Mouse (Mus musculus) frontal cortex, adult (tissue): ENCODE measurements at regions not wholly inside any gene's neighbourhood (a gene's known extent, or its start where the extent isn't known, plus 50 kb on each side); places are given as distances from the start of the nearest gene placed in this dataset.

Source experiments
- ATAC-seq: cut with Nextera tagmentation; 2 replicates; pipeline ENCODE4 v1.9.2; 2017; ENCODE audit warnings: mild to moderate bottlenecking, moderate library complexity, mixed read lengths; ENCODE audit not compliant: low TSS enrichment

DNA sequence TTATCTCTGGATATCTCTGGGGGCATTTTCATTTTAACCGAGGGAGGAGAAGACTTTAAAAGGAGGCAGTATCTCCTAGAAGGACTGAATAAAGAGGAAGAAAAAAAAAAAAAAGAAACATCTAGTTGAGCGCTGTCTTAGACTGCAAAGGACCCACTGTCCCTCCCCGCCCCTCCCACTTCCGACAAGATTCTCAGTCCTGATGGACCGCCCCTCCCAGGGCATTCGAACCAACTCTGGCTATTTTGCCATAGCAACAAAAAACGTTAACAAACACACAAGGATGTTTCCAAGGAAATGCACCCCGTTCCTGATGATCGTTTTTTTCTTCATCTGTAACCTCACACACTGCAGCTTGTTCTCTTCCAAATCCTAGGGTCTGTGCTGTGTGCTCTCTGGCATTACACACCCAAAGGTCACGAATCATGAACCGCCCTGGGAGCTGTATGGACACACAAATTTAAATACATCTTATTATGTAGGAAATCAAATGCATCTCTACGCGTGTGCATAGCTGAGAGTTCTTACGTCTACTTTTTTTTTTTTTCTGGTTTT, 75.8 kb downstream of the Rnd3 start:
- ATAC-seq: no peak

DNA sequence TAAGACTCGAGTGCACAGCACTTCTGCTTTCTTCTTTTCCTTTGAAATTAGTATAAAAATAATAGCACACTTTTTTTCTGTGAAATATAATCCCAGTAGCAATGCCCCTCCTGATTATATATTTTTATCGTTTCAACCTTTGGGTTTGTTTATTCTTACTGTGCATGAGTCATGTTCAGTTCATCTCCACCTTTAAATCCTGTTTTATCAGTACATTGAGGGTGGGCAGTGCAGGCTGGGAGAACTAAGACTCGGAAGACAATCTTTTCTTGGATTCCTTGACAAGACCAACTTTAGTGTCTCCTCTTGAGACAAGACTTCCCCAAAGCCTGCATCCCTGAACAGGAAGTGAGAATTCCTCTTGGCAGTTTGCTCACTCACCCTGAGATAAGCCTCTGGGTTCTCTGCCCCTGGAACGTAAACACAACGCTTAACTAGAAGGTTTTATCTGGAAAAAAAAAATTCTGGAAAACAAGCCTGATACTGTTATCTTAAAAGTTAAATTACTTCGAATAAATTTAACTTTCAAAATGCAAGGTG, 76.5 kb downstream of the Rnd3 start:
- ATAC-seq: no peak

DNA sequence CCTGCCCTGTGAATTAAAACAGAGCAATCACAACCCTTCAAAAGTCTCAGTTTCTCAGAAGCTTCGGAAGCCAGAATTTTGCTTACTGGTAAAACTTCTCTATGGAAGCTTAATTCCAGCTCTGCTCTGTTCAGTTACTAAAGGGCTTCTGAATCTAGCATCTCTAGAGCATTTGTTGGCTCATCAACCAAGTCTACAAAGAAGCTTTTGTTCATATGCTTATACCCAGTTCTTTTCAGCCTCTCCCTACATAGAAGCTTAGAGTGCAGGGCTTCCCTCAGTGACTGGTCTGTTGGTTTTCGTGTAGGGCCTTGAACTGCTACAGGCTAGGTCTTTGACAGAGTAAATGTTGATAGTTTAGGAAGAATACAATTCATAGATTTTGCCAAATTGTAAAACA, 78.0 kb downstream of the Rnd3 start:
- ATAC-seq: peak; percentile 69; the same call in 1 of the 2 replicates

DNA sequence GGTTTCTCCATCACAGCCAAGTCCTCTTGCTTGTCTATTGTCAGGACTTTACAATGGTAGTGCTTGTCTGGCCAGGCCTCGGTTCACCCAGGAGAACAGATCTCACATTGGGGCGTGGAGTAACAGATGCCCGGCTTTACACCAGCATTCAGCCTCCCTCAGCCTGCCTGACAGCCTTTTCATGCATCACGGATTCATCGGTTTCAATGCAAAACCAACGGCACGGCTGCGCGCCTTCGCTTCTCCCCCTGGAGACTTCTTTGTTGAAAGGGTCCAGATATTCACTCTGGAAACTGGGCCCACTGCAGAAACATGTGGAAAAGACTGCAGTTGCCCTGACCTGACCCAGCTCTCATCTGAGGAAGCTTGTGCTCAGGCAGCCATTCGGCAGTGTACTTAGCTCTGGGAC, 82.5 kb downstream of the Rnd3 start:
- peak; percentile 91 for ATAC-seq

DNA sequence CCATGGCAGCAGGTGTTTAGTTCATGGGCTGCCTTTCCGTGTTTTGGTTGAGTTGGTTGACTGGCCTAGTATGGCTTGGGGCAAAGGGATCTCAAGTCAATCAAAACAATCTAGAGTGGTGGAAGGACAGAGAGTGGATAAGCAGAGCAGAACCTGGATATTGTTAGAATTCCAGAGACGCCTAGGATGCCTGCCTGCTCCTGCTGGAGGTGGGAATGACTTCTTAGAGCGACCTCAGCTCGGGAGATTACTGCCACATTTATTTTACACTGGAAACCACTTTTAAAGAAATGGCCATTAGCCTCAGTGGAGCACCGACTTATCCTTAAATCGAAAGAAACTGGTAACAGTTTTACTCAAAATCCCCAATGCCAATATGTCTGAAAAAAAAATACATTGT, 83.1 kb downstream of the Rnd3 start:
- ATAC-seq: no peak

DNA sequence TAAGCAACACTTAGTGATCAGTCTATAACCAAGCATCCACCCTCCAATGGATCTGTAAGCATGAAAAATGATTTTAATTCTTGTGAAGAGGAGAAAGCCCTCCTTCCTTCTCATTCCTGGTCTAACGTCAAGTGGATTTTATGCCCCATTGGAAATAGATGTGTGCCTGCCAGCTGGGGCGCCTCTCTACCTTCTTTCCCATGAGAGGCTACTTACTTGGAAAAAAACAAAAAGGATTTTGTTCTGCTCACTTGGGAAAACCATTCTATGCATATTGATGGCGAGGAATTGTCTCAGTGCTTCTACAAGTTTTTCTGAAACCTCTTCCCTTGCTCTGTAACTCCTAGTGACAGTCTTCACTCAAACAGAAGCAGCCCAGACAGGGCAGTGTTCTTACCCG, 84.1 kb downstream of the Rnd3 start:
- ATAC-seq: no peak

DNA sequence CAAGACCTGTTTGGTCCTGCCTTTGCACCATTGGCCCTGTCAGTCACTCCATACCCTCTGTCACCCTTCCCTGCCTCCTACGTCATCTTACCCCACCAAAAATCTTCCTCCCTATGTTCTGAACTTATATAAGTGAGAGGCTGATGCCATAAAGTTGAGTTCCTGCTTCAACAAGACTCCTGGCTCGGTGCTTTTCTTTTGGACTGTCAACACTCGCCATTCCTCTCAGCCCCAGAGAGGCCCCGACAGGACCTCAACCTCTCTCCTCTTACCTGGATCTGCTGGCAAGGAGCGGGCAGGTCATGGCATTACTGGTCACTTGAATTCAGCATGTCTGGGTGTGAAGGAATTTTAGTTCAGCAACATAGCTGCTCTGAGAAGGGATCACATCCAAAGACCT, 86.9 kb downstream of the Rnd3 start:
- ATAC-seq: no peak

DNA sequence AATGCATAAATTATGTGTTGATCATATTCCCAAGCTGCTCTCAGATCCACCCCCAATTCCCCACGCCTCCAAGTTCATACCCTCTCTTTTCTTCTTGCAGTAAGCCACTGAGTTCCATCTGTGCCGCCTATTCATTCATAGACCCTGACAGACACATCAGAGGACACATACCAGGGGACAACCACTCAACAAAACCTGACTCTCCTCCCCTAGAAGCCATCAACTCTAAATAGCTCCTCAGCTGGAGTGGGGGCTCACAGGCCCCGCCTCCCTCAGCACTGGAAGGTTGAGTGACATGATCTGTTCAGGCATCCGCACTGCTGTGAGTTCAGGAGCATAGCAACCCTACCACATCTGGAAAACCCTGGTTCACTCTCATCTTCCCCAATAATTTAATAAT, 90.8 kb downstream of the Rnd3 start:
- ATAC-seq: no peak

DNA sequence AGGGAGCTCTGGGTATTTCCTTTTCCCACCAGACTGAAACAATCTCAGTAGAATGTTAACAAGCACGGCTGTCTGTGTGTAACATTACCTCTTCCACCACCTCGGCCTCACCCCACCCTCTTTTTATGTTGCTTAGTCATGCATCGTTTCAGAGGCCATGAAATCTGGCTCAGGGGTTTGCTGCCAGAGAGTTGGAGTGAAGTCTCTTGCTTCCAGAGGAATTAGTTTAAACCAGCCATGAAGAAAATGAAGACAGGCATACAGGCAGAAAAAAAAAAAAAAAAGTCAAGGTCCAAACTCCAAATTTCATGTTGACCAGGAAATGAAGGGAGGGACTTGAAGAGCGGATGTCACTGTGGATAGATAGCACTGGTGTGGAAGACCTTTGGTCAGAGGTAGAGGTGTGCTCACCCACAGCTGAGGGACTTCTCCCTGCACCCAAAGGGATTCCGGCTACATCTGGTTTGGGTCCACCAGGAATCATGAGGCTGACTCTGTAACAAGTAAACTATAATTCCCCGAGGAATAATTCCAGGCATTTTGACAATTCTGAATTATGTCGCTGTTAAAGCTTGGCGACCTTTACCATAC, 92.7 kb downstream of the Rnd3 start:
- no peak for ATAC-seq

DNA sequence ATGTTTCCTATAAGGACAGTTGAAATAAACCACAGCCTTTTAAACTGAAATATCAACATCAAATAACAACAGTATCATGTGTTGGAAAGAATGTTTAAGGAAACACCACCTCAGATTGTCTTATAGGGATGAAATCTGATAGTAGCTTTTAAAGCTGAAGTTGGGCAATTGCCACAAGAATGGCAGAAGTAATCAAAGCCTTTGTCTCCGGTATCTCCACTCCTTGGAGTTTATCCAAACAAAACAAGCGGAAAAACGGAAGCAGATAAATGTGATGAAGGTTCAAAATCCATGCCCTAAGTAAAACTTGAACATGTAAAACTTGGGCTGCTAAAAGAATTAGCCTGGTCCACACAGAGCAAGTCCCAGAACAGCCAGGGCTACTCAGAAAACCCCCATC, 93.6 kb downstream of the Rnd3 start:
- no peak for ATAC-seq

DNA sequence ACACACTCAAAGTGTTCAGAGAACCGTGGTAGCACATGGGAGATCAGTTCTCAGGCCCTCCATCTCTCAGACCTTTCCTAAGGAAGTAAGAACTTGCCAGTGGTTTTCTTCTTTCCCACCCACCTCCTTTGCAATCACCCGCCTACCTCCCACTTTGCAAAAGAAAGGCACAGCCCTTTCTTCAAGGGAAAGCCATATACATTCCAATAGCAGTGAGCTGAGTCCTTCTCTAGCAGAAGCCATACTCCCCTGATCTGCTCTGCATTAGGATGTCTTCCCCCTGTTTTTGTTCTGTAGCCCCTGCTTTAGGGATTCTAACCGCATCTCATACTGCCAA, 99.1 kb downstream of the Rnd3 start:
- ATAC-seq: no peak

DNA sequence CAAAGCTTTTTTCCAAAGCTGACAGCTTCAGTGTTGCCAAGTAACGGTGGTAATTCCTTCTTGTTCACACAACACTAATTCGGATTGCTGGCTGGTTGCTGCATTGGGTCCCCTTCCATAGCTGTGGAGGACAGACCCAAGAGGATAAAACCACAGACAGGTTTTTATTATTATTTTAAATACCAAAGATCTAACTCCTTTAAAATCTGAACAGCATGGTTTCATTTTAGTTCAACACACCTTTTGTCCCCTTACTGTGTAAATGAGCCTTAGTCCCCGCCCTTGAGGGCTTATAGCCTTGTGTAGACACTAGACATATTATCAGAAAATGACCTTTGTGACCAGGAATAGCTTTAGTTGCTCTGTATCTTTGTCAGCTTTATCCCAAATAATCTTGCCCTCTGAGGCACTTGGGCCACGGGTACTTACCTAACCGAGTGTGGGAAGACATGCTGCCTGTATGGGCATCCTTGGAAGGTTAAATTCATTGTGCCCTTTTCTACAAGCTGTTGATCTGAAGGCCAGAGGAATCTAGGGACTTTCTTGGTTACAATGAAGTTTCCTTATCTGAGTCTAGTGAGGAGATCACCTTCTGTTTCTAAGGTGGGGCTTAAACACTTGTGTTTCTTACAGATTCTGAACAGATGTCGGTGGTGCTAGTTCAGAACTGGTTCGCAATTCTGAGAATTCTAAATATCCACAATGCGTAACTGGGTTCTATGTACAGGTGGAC, 99.6 kb downstream of the Rnd3 start:
- no peak for ATAC-seq

DNA sequence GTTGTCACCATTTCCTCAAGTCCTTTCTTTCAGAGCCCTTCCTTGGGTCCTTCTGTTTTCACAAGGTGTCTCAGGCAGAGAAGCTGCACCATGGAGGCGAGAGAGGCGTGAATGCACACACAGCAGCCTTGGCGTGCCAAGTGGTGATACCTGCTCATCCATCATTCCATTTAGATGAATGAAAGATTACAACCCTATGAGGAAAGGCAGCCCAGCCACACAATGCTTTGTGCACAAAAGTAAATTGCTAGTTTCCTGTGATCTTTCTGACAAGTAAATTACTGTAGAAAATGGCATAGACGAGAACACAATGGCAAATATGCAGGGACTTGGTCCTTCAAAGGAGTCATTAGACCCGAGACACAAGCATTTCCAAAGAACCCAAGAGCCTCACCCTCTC, 101.4 kb downstream of the Rnd3 start:
- no peak for ATAC-seq

DNA sequence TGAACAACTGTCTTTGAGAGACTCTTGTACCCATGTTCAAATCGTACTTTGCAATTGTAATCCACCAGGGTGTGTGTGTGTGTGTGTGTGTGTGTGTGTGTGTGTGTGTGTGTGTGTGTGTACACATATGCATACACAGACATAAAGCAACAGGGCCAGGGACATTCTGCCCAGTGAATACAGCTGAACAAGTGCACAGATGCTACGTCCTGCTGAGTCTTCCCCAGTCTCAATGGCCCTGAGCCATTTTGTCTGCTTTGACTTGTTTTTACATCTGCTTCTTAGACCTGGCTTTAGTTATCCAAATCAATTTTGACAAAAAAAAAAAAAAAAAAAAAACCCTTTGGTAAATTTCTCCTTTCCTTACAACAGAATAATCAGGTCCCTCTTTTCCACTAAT, 103.3 kb downstream of the Rnd3 start:
- no peak for ATAC-seq

DNA sequence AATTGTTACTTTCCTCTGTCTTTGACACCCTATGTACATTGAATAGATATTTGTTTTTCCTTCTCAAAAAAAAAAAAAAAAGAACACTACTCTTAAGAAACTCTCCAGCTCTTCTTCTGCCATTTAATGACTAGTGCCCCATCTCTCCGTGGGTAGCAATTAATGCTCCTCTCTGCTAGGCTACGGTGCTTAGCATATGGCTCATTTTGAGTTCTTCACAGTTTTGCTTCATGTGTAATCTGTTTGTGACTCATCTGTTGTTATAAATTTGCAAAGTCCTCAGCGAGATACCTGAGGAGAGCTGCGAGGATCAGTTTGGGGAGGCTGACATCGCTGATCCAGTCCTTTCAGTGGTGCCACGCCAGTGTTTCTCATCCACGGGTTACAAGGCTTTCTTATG, 107.8 kb downstream of the Rnd3 start:
- ATAC-seq: peak; percentile 34; the same call in 1 of the 2 replicates

DNA sequence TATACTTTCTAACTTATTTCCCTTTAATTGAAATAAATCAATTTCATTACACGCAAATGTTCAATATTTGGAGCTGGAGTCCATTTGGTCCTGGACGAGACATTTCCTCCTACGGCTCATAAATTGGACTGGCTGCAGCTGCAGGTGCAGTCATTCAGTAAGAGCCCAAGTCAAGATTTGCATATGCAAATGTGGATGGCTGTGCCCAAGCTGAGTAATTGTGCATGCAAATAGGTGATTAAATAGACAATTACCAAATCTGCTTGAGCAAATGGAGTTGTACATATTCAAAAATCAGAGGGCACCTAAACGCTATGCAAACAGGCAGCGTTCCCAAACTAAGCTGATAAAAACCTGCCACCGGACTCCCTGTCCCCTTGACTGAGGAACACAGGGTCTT, 110.2 kb downstream of the Rnd3 start:
- no peak for ATAC-seq

DNA sequence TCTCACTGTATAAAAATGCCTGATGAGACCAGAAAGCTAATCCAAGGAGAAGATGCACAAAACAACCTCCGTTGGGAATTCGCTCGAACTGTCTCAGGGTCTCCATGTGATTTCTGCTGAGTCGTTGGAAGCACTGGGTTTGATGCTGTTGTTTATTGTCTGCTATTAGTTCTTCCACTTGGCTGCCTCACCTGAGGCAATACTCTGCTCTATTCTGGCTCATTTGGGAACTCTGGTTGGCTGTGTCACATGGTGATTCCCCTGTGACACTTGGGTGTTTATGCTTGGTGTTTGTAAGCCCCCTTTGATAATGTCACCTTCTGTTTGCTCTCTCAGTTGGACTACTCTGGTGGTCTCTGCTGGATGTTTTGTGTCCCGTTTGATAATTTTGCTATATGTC, 111.9 kb downstream of the Rnd3 start:
- no peak for ATAC-seq

DNA sequence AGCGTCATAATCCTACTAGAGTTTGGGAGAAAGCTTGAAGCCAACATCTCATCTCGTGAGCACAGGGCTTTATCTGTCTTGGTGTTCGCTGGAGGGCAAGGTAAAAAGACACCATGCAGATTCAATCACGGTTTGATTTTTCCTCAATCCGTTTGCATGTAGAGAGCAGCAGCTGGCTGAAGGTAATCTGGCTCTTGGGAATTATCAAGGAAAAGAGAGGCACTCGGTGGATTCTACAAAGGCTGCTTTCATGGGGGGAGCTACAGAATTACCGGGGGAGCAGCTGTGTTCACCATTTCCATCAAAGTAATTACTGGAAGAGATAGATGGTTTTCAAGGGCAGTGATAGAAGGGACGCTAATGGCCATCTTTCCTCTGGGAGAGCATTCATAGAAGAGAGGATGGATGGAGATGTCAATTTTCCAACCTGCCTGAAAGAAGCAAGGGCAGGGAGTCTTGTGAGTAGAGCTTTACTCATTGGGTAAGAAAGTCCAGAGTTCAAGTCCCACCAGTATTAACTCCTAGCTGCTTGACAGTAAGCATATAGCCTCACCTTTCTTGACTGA, 112.6 kb downstream of the Rnd3 start:
- no peak for ATAC-seq

DNA sequence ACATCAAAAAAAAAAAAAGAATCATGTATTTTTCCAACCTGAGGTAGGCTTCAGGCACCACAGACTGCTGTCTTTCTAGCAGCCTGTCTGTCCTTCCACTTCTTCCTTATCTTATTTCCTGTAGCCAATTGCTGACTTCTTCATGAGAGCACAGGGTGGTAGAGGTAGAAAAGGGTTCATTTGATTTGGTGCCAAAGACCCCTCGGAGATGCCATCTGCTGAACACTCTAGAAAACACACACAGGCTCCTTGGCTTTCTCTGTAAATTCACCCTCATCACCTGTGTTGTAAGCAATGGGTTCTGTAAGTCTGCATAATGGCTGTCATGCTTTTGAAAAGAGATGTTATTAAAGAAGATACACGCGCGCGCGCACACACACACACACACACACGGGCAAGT, 115.0 kb downstream of the Rnd3 start:
- no peak for ATAC-seq

DNA sequence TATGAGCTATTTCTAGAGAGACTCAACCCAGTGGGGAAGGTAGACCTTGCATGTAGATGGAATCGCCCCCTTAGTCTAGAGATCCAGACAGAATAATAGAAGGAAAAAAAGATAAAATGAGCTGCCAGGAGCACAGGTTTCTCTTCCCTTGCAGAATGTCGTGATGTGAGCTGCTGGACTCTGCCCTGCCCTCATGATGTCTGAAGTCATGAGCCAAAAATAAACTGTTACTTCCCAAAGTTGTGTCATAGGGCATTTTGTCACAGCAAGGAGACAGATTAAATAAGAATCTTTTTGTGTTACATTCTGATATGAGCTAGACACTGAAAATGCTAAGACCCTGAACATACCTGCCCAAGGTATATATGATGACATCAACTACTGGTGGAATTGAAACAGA, 126.4 kb downstream of the Rnd3 start:
- ATAC-seq: no peak

DNA sequence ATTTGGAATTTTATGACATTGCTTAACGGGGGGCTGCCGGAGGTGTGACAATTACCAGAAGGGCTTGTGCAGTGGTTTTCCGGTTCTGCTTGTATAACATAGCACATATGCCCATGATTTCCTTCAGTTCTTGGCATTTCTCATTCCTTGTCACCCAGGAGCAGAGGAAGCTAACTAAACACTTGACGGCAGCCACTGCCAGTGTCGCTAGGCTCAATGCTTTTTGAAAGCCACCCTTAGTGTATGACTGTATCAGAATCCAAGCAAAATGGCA, 132.8 kb downstream of the Rnd3 start:
- peak; percentile 41; the same call in 1 of the 2 replicates for ATAC-seq

DNA sequence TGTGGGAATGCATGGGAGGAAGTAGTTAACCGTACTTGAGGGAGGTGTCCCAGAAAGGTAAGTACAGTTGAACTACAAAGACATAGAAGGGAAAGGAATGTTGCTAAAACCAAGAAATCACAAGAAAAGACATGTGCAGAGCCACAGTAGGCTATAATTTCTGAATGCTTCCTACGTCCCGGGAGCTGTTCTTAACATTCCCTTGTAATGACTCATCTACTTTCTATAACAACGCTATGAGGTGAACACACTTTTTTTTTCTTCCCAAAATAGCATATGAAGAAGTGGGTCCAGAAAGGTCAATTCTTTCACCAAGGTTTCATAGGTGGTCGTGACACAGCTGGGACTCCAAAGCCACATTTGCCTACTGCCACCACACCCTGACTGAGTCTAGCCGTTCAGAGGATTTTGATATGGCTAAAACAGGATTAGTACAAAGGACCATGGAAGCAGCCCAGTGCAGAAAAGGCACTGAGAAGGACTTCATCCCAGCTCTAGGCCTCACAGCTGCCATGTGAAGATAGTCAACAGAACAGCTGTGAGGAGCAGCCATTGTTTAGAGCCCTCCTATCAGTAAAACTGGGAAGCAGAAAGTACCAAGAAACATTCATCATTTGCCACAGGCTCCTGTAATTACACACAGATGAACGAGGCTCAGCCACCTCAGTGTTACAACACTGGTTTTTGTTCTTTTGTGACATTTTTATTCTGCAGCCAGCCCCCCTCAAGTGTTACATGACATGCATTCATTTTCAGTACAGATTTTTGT, 133.4 kb downstream of the Rnd3 start:
- ATAC-seq: peak; percentile 70

DNA sequence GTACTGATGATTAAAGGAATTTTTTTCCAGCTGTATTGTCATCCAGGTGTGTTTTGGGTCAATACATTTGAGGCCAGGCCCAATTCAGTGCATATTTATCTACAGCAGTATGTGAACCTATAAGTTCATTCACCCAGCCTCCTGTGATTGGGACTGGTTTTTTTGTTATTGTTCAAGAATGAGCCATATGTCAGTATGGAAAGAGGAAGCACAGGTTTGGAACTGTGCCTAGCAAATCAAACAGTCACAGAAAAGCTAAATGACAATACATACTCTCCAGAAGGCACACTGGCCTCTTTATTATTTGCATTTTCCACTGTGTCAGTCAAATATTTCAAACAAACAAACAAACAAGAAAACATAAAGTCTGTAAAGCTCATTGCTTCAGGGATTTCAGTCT, 134.7 kb downstream of the Rnd3 start:
- ATAC-seq: no peak
